Mouse (Mus musculus): ENCODE results near the gene Dohh. TPM values are rescaled to one million over a fixed set of nuclear protein-coding genes. Genes with fewer than 3 reads are reported as not detected.

Dohh gene
- total RNA-seq, 2 experiments from 2014 or later = 50.3 to 52.2 TPM

DNA sequence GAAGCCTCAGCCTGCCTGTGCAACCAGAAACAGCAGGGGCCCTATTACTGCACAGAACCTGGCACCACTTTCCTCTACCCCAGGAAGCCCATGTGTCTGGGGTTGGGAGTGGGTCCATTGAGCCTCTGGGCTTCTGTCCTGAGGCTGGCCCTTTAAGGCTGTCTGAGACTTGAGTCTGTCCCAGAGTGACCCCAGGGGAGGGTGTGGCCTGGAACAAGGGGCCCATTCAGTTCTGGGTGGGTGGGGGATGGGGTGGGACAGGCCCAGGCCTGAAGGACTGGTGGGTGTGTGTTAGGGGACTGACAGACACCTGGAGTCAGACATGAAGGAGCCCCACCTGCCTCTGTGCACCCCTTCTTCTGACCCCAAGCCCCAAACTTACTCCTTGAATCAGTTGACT, 30.5 kb downstream of the Dohh start:
- DNase-seq = no peak
- intact Hi-C loops (cut with DNase I) = loop anchor here (1.0 kb wide), 1 partner anchor 16 kb away; no protein-coding TSS in a partner anchor

DNA sequence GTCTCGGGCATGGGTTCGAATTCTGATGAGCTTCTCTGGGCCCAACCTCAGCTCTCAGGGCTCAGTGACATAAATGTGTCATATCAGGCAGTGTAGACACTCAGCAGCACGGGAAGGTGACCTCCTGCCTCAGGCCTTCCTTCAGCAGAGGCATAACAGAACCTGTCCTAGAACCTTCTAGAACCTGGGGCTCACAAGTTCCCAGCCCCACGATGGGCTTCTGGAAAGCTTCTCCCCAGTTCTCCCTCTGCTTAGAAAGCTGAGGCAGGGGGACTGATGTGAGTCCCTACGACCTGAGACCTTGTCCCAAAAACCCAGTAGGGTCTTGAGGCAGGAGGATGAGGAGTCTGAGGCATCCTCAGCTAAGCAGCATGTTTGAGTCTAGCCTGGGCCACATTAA, 30.9 kb downstream of the Dohh start:
- intact Hi-C loops (cut with DNase I) = no loop called here
- no peak for DNase-seq

DNA sequence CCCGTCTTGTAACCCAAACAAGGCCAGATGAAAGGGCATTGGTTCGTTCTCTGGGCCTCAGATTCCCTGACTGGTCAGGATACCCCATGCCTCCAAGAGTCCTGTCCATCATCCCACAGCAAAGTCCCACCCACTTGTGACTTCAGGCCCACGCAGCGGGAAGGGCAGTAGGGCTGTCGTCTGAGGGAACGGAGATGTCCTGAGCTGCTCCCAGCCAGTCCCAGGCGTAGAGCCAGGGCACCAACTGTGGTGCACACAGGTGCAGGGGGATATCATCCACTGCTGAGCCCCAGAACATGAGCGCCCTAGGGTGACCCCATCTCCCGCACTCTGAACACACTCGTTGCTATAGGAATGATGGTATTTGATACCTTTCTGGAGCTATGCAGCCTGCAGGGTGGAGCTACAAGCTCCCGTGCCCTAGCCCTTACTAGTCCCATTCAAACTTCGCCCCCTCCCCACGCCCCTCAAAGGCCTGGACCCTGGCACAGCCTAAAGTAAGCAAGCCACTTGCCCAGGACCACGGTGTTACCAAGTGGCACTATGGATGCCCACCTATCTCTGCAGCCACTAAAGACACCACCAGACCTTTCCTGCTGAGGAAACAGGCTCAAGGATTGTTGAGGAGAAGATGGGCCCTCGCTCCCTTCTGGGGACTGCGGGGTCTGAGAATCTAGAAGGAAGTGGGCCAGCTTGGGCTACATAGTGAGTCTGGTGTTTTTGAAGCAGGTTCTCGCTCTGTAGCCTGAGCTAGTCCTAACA, 31.5 kb downstream of the Dohh start:
- DNase-seq = no peak
- intact Hi-C loops (cut with DNase I) = no loop called here

DNA sequence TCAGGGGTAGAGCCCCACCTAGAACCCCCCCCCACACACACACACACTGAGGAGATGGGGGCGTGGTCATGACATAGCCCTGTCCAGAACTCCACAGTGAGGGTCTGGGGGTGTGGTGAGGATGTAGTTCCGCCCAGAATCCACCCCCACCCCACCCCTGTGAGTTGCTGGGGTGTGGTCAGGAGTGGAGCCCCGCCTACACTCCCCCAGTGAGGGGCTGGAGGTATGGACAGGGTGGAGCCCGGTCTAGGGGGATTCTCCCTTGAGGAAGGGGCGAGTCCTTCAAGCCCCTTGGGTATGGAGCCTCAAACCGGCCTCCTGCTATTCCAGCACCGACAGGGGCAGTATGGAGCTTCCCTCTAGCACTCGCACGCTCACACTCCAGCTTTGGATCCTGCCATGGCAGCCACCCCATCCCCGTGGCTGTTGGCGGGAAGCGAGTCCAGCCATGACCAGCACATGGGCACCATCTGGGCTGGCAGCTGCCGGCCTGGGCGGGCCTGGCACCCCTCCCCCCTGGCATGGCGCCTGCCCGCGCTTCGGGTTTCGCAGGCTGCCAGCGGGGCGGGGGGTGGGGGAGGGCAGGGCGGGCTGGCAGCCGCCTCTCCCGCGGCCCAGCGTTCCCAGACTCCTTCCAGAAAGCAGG, 32.5 kb downstream of the Dohh start:
- DNase-seq = peak; percentile 82 to 87
- intact Hi-C loops (cut with DNase I) = no loop called here

DNA sequence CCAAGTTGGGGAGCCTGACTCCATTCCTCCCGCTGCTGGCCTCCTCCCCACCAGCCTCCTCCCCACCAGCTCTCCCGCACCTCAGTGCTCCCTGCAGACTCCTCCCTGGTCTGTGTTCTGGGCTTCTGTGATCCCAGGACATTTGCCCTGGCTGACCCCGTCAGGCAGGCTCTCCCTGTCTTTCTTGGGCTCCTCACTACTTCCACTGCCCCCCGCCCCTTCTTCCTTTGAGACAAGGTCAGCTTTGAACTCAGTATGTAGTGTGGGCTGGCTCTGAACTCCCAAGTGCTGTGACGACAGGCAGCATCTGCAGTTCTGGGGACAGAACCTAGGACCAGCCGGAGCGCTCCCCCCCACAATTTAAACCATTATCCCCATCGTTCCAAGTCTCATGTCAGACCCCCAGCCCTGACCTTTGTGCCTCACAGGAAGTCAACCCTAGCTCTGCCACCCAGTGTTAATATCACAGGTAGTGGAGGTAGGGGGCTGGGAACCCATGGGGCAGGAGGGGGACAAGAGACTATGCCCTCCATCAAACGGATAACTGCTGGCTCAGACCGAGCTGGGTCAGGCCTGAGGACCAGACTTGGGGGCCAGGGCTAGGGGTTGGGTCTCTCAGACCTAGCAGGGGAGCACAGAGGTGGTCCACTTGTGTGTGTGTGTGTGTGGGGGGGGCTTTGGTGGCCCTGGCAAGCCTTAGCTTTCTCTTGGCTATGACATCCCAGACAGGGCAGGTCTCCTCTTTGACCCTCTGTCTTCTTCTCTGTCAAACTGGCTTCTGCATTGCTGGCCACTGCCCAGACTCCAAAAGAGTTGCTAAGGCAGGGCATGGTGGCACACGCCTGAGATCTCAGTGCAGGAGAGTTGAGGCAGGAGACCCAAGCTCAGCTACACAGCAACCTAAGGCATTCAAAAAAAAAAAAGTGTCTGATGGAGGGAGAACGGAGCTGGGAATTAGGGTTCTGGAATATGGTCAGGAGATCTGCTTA, 33.3 kb downstream of the Dohh start:
- no peak for DNase-seq
- intact Hi-C loops (cut with DNase I) = no loop called here

DNA sequence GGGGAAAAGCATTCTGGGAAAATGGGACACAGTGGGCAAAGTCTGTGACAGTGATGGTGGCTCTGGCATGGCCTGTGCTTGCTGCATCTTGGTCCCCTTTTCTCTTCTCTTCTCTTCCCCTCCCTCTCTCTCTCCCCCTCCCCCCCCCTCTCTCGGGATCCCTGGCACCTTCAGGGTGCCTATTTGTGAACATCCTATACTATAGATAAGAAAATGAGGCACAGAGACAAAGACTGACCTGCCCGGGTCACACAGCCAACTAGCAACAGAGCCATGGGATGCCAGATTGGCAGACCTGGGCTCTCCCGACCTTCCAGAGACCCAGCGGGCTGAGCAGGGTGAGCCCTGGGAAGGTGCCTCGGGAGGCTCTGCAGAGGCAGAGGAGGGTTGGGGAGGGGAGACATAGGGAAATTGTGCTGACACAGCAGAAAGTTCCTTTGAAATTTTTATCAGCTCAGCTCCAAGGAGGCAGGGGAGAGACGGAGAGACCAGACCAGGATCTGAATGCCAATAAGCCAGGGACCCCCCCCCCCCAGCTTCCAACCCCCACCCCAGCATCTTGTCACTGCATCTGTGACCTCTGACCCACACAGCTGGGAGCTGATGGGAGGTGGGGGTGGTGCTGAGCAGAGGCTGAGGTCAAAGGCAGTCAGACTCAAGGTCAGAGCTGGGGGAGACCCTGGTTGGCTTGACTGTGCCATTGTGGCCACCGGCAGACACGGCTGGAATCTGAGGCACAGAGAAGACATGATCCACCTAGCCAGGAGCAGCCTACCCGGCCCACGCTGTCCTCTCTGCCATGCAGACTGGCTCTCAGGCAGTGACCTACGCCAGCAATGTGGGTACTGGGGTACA, 34.2 kb downstream of the Dohh start:
- intact Hi-C loops (cut with DNase I) = no loop called here
- no peak for DNase-seq

DNA sequence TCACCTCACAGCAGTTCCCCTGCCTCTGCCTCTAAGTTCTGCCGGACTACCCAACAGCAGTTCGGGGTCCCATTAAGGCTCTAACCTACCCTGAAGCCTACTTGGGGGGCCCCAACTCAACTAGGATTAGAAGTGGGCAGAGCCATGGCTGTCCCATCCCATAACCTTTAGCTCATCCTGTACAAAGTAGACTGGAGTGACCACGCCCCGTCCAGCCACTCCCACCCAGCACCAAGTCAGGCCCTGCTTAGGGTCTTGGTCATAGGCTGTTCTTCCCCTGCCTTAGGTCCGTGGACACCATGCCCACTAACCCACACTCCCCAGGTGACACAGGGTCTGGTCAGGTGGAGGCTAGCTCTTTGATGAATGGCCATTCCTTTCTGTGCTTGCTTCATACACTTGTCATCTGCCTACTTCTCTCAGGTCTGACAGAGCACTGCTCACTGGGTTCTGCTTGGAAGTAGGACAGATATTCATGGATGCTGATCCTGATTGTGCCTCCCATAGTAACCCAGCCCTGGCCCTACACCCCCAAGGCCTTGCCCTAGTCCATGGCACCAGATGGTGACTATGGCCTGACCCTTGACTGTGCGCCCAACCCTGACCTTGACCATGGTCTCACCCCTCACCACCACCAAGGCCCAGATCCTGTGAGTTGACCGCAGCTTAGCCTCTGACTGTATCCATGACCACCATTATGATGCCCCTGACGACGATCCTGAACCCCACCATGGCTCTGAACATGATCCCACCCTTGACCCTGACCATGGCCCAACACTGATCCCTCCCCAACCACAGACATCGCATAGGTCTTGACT, 35.1 kb downstream of the Dohh start:
- intact Hi-C loops (cut with DNase I) = no loop called here
- peak; percentile 3 to 17 for DNase-seq

DNA sequence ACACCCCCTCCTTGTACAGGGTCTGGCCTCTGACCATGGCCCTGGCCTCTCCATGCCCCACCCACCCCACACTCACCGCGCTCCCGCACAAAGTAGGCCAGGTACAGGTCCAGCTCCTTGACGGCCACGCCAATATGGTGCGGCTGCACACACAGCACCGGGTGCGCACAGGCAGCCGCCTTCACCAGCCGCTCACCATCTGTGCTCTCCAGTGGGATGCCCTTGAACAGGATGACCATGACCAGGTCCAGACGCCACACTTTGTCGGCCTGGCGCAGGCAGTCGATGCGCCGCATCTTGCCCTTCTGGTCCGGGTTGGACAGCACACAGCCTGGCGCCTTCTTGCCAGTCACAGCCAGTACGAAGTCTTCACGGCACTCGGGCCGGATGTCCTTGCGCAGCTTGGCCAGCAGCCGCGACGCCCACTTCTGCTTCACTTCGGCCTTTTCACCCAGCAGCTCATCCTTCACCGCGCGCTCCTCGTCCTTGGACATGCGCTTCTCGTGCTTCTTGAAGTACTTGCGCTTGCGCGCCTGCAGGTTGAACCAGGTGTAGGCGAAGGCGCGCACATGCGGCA, 36.1 kb downstream of the Dohh start:
- peak in 1 of 2 experiments; percentile 3 for DNase-seq
- intact Hi-C loops (cut with DNase I) = no loop called here

DNA sequence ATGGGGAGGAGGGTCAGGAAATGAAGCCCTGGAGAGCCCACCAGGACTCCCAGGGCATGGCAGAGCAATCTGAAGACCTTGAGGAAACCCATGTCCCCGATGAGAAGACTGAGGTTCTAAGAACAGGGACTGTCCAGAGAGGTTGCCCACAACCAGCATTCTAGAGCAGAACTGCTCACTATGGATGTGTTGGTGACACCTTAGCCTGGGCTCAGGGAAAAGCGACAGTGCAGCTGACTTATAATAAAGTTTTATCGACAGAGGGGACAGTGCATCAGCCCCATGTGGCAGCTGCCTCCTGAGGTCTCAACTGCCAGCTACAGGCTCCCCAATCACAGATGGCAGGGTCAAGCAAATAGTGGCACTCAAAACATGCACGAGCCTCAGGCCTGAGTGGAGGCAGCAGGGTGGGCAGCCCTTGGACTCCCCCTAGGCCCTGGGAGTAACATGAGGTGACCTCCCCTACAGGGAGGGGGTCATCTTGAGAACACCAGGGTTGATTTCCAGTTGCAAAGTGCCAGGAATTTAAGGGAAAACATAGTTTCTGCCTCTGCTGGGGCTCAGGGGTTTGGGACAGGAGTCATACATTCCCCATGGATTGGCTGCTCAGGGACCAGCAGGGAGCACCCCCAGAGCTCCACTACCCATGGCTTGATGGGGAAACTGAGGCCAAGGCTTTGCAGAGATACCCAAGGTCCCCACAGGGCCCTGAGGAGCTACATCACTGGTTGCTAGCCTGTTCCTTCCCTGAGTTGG, 37.0 kb downstream of the Dohh start:
- intact Hi-C loops (cut with DNase I) = no loop called here
- DNase-seq = peak; percentile 2 to 11

DNA sequence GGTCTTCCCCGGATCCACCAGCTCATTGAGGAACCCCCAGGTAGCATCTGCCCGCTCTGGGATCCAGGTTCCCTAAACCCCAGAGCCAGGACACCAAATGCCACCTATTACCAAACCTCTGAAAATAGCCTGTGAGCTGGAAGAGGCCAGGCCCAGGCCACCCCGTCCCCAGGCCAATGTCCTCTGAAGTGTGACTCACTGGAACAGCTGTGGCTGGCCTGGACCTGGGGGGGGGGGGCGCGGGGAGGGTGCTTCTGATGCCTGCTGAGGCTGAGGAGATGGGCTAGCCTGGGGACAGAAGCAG, 37.5 kb downstream of the Dohh start:
- intact Hi-C loops (cut with DNase I) = no loop called here
- peak; percentile 15 to 41 for DNase-seq

DNA sequence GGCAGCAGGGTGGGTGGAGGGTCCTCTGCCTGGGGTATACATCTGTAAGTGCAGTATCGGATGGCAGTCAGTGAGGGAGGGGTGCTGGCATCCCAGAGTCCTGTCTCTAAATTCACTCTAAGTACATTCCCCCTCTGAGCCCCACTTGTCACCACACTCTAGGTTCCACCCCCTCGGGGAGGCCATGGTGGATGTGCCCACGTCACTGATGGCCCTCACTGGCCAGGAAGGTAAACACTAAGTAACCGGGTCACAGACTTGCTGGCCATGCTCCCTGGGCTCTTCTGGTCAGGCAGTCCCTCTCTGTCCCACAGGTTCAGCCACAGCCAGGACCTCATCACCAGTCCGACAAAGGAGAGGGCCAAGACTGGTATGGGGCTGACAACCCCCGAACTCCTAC, 38.0 kb downstream of the Dohh start:
- intact Hi-C loops (cut with DNase I) = no loop called here
- peak in 1 of 2 experiments; percentile 6 for DNase-seq

DNA sequence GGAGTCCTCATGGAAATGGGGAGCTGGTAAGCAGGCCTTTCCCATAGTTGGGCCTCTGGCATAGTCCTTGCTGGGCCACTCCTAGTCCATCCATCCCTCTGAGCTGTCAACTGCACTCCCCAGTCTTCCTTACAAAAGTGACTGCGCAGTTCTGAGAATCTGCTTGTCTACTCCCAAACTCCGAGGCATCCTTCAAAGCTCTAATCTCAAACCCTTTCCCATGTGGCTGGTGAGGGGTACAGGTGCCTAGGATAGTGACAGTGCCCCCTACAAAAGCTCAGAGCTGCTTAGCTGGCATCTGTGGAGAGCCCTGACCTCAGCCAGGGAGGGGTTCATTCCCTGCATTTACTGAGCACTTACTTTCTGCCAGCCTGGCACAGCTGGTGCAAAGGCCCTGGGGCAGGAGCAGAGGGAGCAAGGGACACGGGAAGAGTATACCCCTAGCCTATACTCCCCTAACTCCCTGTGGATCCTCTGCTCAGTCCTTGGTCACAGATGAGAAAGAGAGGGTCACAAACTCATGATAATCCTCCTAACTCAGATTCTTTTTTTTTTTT, 38.5 kb downstream of the Dohh start:
- intact Hi-C loops (cut with DNase I) = no loop called here
- no peak for DNase-seq

DNA sequence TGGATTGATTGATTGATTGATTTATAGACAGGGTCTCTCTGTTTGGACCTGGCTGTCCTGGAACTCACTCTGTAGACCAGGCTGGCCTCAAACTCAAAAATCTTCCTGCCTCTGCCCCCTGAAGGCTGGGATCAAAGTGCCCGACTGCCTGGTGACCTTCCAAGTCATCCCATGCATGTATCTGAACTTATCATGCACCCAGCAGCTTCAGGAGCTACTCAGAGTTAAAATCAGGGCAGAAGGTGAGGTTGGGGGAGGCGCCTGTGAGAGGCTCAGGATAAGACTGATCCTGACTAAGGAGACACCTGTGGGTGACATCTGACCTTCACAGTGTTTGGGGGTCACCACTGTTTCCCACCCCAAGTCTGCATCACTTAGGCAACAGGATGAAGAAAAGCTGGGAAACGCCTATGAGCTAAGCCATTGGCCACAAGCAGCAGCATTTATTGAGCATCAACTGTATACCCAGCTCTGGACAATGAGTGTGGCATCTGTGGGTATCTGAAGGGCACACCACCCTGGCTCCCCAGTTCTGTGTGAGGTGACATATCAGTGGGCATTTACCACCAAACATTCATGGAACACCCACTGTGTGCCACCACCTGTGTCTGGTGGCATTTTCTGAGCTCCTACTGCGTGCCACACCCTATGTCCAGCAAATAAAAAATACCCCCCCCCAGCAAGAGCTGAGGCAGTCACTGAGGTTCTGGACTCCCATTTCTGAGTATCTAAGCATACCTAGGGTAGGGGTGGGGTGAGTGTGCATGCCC, 39.4 kb downstream of the Dohh start:
- intact Hi-C loops (cut with DNase I) = loop anchor here (2.0 kb wide), 1 partner anchor 13 kb away; no protein-coding TSS in a partner anchor

DNA sequence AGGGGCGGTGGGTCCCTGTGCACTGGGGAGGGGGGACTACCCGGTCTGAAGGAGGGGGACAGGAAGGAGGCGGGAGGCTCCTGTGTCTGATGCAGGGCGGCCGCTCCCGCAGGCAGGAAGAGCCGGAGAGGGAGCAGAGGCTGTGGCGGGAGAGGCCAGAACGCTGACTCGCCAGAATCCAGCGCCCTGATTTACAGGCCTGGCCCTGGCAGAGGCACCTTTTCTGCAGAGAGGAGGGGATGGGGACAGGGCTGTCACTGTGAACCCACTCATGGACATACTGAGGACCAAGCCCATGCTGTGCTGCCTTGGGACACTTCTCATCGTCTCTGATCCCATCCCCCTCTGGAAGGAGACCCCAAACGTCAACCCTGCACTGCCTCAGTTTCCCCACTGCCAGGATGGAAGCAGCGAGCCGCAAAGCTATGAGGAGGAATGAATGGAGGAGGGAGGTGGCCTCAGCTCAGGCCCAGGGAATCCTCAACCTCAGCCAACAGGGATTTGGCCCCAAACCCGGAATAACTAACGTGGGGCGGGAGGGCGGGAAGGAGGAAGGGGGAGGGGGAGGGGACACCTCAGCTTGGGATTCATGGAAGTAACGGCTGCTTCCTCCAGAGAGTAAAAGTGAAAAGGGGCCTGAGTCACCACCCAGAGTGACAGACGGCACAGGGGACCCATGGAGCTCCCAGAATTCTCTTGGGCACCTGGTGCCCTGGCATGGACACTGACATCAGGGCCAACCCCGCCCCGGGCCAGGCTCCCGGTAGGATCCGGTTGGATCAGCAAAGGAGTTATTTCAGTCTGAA, 40.2 kb downstream of the Dohh start:
- DNase-seq = peak; percentile 57 to 72
- intact Hi-C loops (cut with DNase I) = loop anchor here (2.0 kb wide), 1 partner anchor 14 kb away; no protein-coding TSS in a partner anchor

More for the DNA sequence above, 39.4 kb downstream of the Dohh start:
- DNase-seq = peak in 1 of 2 experiments; percentile 1

DNA sequence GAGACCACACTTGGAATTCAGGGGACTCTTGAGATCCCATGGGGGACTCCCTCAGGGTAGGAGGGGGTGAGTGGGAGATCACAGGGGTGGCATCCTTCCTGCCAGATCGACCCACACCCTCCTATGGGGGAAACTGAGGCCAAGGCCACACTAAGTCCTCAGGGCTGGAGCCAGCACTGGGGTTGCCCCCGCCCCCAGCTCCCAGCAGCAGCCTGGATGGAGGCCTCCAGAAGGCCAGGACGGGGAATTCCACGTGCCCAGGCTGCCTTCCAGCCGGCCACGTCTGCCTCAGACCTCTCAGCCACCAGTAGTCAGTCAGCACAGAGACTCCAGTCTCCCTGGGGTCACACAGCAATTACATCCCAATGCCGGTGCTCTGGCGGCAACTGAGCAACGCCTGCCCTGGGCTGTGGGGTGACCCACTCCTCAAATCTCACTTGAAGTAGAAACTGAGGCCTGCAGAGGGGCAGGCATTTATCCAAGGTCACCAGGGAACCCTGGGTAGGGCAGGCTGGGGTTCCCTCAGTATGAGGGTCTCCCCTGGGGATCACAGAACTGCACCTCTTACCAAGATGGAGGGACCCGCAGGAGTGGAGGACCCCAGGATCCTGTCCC, 41.1 kb downstream of the Dohh start:
- peak; percentile 52 to 72 for DNase-seq
- intact Hi-C loops (cut with DNase I) = loop anchor here (2.0 kb wide), 1 partner anchor 15 kb away; no protein-coding TSS in a partner anchor
